Mouse (Mus musculus) stomach, postnatal 0 days (tissue): ENCODE measurements around the gene Ccdc167. TPM values are rescaled to one million over a fixed set of nuclear protein-coding genes. Genes with fewer than 3 reads are reported as not detected.
A peak's percentile ranks its signal among the peaks of the same experiment; 100 is the strongest.

ENCODE experiments used
- ATAC-seq: fragments of 200-750 bp; cut with Nextera tagmentation; 2 replicates; pipeline ENCODE4 v1.8.0; 2017; ENCODE audit not compliant: low FRiP score, low TSS enrichment
- DNase-seq: peaks from one replicate; pipeline ENCODE4 v3.0.0-alpha.2; 2016; ENCODE audit warnings: low spot score
- H3K27ac ChIP-seq: fragments of 300-500 bp; sonication (generic); replicated peaks from 2 replicates; pipeline ENCODE4 v1.5.1; 2014; ENCODE audit warnings: mild to moderate bottlenecking, control low read depth
- H3K27me3 ChIP-seq: fragments of 300-500 bp; sonication (generic); 2 replicates; pipeline ENCODE4 v1.6.1; 2014; ENCODE audit warnings: low read length; ENCODE audit not compliant: control insufficient read depth, insufficient read depth
- H3K36me3 ChIP-seq: fragments of 300-500 bp; sonication (generic); 2 replicates; pipeline ENCODE4 v1.6.1; 2014; ENCODE audit warnings: low read length, mixed read lengths; ENCODE audit not compliant: control insufficient read depth, insufficient read depth
- H3K4me1 ChIP-seq: fragments of 300-500 bp; sonication (generic); replicated peaks from 2 replicates; pipeline ENCODE4 v1.6.1; 2014; ENCODE audit warnings: antibody characterized with exemption; ENCODE audit not compliant: control insufficient read depth, insufficient read depth
- H3K4me2 ChIP-seq: fragments of 300-500 bp; sonication (generic); replicated peaks from 2 replicates; pipeline ENCODE4 v1.6.1; 2014; ENCODE audit warnings: low read depth, mild to moderate bottlenecking, control low read depth, moderate library complexity
- H3K4me3 ChIP-seq: fragments of 300-500 bp; sonication (generic); 2 replicates; pipeline ENCODE4 v1.5.1; 2014; ENCODE audit warnings: low read depth, low read length, control low read depth
- H3K9ac ChIP-seq: fragments of 300-500 bp; sonication (generic); 2 replicates; pipeline ENCODE4 v1.6.1; 2014; ENCODE audit warnings: mild to moderate bottlenecking, low read length, control low read depth, mixed read lengths
- H3K9me3 ChIP-seq: fragments of 300-500 bp; sonication (generic); 2 replicates; pipeline ENCODE4 v1.6.1; 2016; ENCODE audit warnings: low read length; ENCODE audit not compliant: control insufficient read depth
- CTCF ChIP-seq: IDR thresholded peaks from 2 replicates; pipeline ENCODE4 v1.5.1; 2016; ENCODE audit warnings: antibody characterized with exemption, low read depth, mild to moderate bottlenecking, moderate library complexity
- EP300 ChIP-seq: optimal IDR thresholded peaks from 2 replicates; pipeline ENCODE3; 2016; ENCODE audit warnings: antibody characterized with exemption
- WGBS: fragments of 180-500 bp; shearing (Covaris S2); extraction: QIAGEN DNeasy Blood & Tissue Kit; methylation state at CpG from one replicate; pipeline ENCODE4 v1.1.7; 2014; 5-methylcytosine and 5-hydroxymethylcytosine counted together
- polyA plus RNA-seq: library from polyadenylated mRNA; unstranded; fragments of >200 nt; fragmentation: Nextera tagmentation; extraction: Ambion mirVana; gene quantifications from 2 replicates; pipeline ENCODE4 v1.2.1, GENCODE M21; 2015

Gene Ccdc167
- polyA plus RNA-seq, 1 experiment from 2014 or later = 8.6 TPM

GRCm38 (mm10) chr17:29668051-29668986 is 48.5 kb downstream of the Ccdc167 start:
- H3K9me3 ChIP-seq = no peaks in the 10 kb centered on the region
- H3K4me1 ChIP-seq = no peaks in the 10 kb centered on the region
- DNase-seq (no peak), ATAC-seq (no peak)
- no peak overlapping the region for H3K4me3 ChIP-seq
- H3K27ac ChIP-seq = no peak overlapping the region; the same call in 1 of the 2 replicates
- H3K4me2 ChIP-seq = no peak overlapping the region
- H3K27me3 ChIP-seq = no peaks in the 10 kb centered on the region
- WGBS = 71% methylated on average over 10 of the region's 10 CpGs
- H3K36me3 ChIP-seq = peaks cover 5% of the 10 kb centered on the region; the same call in 1 of the 2 replicates
- TF ChIP-seq CTCF (no peak), EP300 (no peak)
- no peak overlapping the region for H3K9ac ChIP-seq

DNA sequence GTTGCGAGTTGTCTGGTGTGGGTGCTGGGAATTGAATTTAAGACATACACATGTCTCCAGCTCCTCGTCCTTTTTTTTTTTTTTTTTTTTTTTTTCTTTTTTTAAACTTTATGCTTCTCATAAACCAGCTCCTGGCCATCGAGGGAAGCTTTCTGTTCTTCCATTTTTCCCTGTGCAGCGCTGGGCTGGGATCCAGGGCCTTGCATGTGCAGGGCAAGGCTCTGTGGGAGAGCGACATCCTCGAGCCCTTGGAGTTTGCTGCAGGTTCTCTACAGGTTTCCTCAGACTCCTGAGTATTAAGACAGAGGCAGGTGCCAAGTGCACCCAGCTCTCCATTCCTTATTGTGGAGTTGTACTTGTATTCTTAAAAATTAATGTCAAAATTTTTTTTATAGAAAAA is 54.7 kb downstream of the Ccdc167 start:
- ATAC-seq (no peak), DNase-seq (no peak)
- Histone ChIP-seq H3K36me3 (no peaks in the 10 kb centered on the region), H3K9ac (no peak overlapping the region), H3K4me1 (no peaks in the 10 kb centered on the region), H3K9me3 (no peaks in the 10 kb centered on the region), H3K27me3 (no peaks in the 10 kb centered on the region), H3K4me2 (no peak overlapping the region), H3K4me3 (no peak overlapping the region), H3K27ac (no peak overlapping the region)
- TF ChIP-seq CTCF (no peak), EP300 (no peak)
- WGBS = 88% methylated on average over 6 of the region's 6 CpGs

DNA sequence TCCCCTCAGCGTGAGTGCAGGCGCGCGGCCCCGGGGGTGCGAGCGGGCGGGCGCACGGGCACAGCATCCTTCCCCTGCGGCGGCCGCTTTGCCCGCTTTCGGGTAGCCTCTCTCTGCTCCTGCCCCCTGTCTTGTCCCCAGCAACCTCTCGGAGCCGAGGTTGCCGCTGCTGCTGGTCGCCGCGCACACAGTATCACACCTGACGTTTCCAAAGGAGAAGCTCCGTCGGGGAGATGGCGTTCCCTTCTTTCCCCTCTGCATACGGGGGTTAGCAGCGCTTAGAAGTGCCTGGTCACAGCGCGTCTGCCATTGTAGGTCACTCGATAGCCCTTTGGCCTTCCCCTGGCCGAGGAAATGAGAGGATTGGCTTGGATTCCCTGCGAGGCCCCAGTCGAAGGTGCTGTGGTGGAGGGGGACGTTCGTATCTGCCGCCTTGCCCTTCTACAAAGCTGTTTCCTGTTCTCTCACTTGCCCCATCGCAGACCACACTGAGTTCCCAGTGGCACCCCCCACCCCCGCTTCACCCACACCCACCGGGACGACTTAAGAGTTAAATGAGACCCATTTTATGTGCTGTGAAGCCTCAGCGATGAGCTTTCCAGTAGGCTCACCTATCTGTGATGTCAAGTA is 56.0 kb downstream of the Ccdc167 start:
- Histone ChIP-seq H3K36me3 (no peaks in the 10 kb centered on the region), H3K27me3 (no peaks in the 10 kb centered on the region), H3K4me3 (peak overlapping the region; percentile 97), H3K4me1 (no peaks in the 10 kb centered on the region), H3K9me3 (no peaks in the 10 kb centered on the region), H3K27ac (peak overlapping the region; percentile 95), H3K4me2 (peak overlapping the region; percentile 80), H3K9ac (peak overlapping the region; percentile 99)
- DNase-seq (no peak), ATAC-seq (no peak; the same call in none of the 2 replicates)
- TF ChIP-seq EP300 (no peak), CTCF (peak; percentile 18; the same call in 1 of the 2 replicates)
- under 1% methylated on average over 39 of the region's 41 CpGs for WGBS

GRCm38 (mm10) chr17:29660076-29660761 is 56.6 kb downstream of the Ccdc167 start, which contains the start of gene Cmtr1:
Cmtr1 (plus strand) TSS chr17:29660595.
- peak; percentile 99 for ATAC-seq
- TF ChIP-seq EP300 (no peak), CTCF (no peak)
- H3K4me1 ChIP-seq = no peaks in the 10 kb centered on the region

GRCm38 (mm10) chr17:29658249-29658648 is 58.6 kb downstream of the Ccdc167 start:
- no peak overlapping the region for H3K27ac ChIP-seq
- H3K4me2 ChIP-seq = no peak overlapping the region
- no peaks in the 10 kb centered on the region for H3K36me3 ChIP-seq
- DNase-seq (no peak), ATAC-seq (no peak)
- H3K4me1 ChIP-seq = no peaks in the 10 kb centered on the region
- no peaks in the 10 kb centered on the region for H3K27me3 ChIP-seq
- no peak overlapping the region for H3K4me3 ChIP-seq
- no peak for TF ChIP-seq EP300
- TF ChIP-seq CTCF = no peak
- WGBS = 77% methylated on average over 2 of the region's 2 CpGs
- no peak overlapping the region for H3K9ac ChIP-seq
- H3K9me3 ChIP-seq = no peaks in the 10 kb centered on the region

More at GRCm38 (mm10) chr17:29660076-29660761, 56.6 kb downstream of the Ccdc167 start, which contains the start of gene Cmtr1:
- under 1% methylated on average over 41 of the region's 41 CpGs for WGBS
- DNase-seq = peak; percentile 97
- peak within 1 kb of the TSS; percentile 95 for H3K27ac ChIP-seq
- H3K4me2 ChIP-seq = peak within 1 kb of the TSS; percentile 80
- H3K4me3 ChIP-seq = peak within 1 kb of the TSS; percentile 97
- no peaks in the 10 kb centered on the region for H3K9me3 ChIP-seq
- peak within 1 kb of the TSS; percentile 99 for H3K9ac ChIP-seq
- H3K36me3 ChIP-seq = no peaks in the 10 kb centered on the region
- no peaks in the 10 kb centered on the region for H3K27me3 ChIP-seq
